Mouse (Mus musculus) kidney, adult 11 months (tissue): ENCODE measurements around the gene Arhgef10l.
"Not testable (repeated sequence)": the region's sequence is repeated elsewhere in the genome, so short reads cannot be mapped to it uniquely, and the experiment has no call there.

ENCODE experiments used
- DNase-seq: peaks from one replicate; pipeline ENCODE4 v3.0.0; 2022

Arhgef10l gene

DNA sequence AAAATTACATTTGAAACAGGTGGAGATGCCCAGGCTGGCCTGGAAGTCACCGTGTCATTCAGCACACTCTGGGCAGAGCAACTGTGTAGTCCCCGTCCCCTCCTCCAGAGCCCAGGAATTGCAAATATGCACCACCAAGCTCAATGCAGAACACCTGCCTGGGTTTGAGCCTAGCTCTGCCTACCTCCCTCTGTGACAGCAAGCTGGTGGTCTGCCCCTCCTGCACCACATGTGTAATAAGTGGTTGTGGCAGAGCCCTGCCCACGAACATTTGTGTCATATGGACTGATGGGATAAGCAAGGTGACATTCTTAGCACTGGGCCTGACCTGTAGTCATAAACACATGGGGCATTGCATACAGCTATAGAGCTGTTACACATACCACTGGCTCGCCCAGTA lies 63.8 kb downstream of the Arhgef10l start:
- DNase-seq, result no peak

DNA sequence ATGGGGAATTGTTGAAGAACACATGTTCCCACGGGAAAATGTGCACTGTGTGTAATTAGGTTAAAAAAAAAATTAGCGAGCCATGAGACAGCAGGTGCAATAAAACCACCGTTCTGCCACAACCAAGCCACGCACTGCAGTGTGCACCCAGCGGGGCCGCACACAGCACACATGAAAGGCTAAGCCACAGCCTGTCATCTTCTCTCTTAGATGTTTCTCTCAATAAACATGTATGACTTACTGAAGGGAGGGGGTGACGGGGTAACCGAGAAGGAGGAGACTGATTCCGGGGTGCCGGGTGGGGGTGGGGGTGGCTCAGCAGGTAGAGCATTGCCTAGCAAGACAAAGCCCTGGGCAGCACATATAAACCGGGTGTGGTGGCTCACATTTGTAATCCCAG lies 64.7 kb downstream of the Arhgef10l start:
- no peak for DNase-seq

DNA sequence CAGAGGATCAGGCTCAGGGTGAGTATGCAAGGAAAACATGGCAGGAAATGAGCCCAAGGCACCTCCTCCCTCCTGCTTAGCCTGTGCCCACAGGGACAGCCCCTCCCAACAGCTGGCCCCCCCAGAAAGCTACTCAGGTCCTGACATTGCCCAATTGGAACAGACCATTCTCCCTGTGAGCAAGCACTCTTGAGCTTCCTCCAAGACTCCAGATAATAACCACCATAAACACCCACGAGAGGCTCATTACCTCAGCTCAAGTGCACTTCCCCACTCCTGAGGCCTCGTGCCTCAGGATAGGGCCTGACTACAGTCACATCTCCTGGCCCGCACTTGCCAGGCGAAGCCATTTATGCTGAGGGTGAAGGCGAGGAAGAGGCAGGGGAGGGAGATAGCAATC lies 67.0 kb downstream of the Arhgef10l start:
- no peak for DNase-seq

DNA sequence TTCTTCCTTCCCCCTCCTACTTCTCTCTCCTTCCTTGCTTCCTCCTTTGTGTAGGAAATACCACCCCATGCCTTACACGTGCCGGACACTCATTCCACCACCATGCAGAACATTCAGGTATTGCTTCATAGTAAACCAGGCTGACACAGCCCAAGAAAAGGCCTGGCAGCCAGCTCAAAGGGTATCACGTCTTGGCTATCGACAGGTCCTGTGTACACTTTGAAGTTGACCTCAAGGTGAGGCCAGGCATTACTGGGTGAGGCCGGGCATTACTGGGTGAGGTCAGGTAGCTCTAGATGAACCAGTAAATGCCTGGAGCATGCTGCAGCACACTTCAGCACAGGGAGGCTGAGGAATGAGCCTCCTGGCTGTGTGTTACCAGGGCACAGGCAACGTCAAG lies 67.9 kb downstream of the Arhgef10l start:
- DNase-seq, result no peak

DNA sequence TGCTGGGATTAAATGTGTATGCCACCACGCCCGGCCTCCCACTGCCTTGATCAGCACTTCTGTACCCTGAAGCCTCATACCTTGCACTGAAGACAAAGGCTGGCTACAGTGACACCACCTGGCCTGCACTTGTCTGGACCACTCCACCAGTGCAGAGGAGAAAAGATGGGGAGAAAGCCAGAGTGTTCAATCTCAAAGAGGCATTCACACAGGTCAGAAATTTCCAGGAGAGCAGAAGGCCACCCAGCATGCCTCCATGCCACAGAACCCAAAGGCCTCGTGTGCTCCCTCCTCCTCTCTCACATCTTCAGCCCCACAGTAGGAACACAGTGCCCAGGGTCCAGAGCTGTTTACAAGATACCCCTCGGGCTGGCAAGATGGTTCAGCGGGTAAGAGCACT lies 68.4 kb downstream of the Arhgef10l start:
- no peak for DNase-seq

DNA sequence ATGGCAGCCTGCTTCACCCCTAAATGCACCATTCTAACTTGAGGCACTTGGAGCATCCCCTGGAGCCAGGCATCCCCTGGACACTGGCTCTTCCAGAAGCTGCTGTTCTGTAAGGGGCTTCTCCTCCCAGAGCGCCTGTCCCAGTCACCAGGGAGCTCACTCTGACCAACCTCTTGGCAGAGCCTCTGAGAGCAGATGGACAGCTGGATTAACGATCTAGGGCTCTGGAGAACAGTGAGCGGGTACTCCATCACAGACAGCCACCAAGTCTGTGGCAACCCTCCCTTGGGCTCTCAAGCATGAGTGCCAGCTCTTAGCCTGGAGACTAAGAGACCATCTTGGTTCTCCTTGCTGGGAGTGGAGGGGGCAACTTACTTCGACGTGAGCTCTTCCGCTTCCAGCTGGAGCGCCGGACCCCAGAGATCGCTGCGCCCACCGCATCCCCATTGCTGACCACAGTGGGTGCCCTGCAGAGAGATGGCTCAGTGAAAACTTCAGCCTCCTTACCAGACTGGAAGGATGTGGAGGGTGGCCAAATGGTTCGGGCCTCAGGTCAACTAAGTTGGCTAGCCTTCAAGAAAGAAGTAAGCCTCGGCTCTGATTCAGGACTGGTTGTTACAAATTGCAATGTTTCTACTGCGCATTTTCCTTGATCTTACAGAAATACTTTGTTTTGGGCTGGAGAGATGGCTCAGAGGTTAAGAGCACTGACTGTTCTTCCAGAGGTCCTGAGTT lies 71.9 kb downstream of the Arhgef10l start:
- no peak for DNase-seq

DNA sequence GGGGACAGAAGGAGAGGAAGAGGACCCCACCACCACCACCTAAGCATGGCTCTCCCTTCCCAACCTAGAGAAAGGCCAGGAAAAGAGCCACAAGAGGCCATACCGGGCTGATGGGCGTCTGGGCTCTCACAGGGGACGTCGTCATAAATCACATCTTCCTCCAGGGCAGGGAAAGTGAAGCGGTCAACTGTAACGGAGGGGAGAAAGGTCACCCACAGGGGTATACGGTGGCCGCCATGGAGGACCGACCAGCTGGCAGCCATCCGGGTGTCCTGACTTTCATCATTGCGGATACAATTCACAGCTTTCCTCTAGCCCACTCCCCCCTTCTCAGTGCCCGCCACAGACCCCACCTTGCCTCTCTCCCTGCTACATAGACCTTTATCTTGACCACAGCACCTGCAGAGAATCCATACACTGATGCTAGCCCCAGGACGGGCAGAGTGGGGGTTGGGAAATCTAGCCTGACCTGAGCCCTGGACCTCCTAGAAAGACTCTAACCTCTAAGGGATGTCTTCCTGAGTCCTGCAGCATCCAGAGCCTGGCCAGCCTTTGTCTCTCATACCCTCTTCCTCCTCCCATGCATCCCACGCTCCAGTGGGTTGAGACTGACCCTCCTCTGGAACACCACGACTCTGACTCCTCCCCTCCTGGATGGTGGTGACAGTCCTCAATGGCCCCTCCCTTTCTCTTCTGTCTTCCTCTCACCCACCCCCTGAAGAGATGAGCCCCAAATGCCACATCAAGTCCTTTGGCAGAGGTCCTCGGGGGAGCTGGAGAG lies 72.6 kb downstream of the Arhgef10l start:
- no peak for DNase-seq

DNA sequence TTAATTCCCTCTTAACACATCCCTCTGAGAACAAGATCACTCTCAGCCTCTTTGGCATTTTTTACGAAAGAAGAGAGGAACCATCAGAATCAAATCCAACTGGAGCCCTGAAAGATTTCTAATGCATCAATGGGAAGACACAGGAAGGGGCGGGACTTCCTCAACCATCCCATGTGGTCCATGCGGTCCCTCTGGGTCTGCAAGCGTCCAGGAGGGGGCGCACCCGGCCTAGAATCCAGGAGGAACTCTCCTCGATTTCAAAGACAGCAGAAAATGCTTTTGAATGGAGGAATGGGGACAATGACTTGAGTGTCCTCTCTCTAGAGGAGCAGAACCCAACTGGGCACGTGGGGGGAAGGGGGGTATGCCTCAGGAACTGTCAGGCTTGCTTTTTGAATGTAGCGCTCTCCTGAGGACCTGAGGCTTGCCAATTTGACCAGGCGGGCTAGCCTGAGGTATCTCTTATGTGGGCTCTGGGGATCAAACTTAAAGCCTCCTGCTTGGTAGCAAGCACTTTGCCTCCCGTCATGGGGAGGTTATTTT lies 73.5 kb downstream of the Arhgef10l start:
- peak; percentile 75 for DNase-seq

DNA sequence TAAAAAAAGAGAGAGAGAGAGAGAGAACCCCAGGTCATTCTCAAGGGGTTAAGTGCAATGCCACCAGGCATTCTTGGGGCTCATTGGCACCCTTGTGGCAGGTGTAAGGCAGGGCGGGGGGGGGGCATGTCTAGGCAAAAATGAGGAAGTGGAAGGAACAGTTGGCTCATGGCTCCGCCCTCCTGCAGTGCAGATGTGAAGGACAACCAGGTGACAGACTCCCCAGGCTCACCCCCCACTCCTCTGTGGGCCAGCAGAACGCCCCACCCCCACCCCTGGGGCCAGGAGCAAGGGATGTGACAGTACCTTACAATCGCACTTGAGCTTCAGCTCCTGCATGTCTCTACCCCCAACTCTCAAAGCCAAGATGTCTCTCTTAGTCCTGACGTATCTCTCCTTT lies 79.3 kb downstream of the Arhgef10l start:
- DNase-seq, result no peak

DNA sequence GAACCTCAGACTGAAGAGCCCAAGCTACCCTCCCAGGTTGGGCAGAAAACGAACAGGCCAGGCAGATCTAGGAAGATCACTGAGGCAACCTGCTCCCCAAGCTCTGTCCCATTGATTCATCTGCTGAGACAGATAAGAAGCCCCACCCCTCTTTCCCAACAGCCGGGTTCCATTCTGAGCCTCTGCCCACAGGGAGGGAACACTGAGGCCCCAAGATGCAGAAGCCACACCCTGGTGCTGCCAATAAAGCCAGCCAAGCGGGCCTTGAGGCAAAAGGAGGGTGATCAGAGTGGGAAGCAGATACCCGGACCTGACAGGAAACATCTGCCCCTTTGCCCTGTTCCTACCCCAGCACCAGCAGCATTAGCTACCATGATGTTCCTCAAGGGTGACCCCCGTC lies 81.6 kb downstream of the Arhgef10l start:
- DNase-seq, result no peak

DNA sequence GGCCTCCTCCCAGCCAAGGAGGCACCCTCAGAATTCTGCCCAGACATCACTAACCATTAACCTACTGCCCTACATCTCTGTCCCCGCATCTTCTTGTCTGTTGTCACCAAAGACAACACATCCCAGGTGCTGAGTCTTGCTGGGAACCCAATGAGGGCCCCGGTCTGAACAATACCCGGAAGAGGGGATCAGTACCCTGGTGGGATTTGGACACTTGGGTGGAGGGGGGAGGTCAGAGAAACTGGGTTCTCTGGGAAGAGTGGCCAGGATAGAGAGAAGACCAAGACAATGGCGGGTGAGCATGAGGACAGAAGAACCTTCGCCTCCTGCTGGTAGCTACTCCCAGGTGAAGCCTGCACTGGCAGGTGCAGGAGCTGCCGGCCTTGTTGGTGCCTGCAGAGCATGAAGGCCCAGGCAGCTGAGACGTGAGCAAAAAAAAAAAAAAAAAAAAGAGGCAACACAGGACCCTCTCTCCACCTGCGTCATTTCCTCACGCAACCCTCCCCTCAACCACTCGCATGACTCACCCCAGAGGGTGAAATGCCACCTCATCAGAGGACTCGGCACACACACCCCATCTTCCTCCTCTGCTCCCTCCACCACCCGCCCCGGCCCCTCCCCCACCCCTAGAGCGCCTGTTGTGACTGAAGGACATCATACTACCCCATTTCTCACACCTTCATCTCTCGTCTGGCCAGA lies 83.3 kb downstream of the Arhgef10l start:
- DNase-seq, result no peak

DNA sequence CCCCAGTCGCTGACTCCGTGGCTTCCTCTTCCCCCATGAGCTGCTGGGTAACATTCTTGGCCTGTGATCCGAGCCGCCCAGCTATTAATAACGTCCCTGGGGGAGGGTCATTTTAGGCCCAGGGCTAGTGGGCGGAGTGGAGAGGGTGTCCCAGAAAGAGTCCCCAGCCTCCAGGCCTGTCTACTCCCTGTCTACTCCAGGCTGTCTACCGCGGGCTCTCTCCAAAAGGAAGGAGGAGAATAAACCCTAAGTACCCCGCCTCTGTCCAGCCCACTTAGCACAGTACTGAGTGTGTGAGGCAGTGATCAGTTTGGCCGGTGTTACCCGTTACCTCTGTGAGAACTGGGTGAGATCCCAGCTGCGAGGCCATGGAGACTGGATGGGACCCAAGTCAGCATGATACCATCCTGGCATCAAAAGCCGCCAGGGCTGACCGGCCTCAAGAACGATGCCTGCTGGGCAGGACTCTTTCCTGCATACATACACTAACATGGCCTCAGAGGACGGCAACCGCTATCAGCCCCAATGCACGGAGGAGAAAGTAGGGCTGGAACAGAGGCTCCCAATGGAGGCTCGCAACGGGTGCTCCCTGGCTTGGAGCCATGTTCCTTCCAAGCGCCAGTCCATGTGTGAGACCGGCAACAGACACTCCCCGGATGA lies 84.0 kb downstream of the Arhgef10l start:
- peak; percentile 38 for DNase-seq

DNA sequence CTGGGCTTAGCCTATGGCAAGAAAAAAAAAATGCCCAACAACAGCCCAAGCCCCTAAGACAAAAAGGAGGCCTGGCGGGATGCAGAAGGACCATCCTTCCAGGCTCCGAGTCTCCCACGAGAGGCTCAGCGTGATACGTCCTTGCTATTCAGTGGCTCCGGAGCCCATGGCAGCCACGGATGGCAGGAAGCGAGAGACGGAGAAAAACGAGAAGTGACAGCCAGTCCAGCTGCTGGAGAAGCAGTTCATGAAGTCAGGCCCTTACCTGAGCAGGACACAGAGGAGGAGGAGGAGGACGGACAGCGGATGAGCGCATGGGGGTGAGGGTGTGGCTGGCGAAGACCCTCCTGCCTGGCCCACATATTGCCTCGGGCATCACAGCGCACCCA lies 84.5 kb downstream of the Arhgef10l start:
- no peak for DNase-seq

DNA sequence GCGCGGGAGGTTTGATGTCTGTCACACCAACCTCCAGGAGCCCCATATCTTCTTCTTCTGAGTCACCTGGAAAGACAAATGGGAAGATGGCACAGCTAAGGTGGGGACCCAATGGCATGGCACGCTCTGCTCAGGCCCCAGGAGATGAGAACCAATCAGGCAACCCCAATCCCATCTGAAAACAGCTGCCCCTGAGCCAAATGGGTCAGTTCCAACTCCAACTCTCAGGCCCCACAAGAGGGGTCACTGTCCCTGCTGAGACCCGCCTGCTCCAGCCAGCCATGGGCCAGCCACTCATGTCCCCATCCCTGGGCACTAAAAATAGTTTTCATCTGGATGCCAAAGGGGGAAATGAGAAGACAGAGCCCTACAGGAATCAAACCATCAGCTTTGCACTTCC lies 84.9 kb downstream of the Arhgef10l start:
- no peak for DNase-seq

DNA sequence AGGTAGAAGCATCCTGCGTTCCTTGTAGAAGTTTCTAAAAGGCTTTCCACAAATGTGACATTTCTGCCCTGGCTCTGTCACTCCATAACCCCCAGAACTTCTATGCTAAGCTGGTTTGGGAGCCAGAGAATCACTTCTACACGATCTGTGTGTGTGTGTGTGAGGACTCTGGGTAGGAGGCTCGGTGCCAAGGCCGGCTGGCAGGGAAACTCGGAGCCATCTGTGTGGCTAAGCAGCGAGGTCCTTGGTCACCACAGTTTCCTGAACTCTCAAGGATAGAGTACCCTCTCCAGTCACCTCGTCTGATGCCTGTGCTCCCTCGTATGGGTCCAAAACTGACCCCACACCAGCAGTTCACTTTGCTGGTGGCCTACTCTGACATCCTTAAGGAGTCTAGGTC lies 86.2 kb downstream of the Arhgef10l start:
- DNase-seq, result no peak

DNA sequence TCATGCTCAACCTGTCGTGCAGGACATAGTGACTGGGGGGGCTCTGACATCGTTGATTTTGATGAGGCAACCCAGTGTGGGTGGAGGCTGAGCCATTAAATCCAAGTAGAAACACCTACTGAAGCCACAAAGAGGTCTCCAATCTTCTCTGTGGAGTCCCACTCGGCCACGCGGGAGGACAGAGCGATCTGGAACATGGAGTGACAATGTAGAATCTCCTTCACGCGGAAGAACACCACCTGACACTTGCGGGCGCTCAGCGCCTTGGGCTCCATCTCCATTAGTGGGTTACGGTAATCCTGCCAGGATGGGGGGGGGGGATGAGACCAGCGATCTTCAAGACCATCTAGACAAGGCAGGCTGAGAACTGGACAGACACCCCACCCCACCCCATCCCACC lies 86.7 kb downstream of the Arhgef10l start:
- no peak for DNase-seq

DNA sequence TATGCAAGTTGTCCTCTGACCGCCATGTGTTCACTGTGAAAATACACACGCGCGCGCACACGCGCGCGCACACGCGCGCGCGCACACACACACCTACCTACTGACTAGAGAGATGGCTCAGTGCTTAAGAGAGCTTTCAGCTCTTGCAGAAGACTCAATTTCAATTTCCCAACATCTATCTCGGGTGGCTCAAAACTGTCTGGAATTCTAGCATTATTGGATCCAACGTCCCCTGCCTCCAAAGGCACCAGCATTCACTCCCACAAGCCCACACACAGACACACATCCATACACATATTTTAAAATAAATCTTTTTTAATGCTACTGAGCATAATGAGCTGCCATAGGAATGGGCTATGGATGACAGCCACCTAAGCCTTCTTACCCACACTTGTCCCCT lies 89.2 kb downstream of the Arhgef10l start:
- DNase-seq, result no peak

DNA sequence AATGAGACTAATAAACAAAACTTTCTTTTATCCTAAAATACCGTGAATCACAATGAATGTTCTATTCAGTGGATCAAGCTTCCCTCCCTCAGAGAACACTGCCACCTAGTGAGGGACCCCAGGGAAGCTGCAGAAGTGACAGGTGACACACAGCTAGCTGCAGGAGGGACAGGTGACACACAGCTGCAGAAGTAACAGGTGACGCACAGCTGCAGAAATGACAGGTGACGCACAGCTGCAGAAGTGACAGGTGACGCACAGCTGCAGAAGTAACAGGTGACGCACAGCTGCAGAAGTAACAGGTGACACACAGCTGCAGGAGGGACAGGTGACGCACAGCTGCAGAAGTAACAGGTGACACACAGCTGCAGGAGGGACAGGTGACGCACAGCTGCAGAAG lies 90.9 kb downstream of the Arhgef10l start:
- not testable (repeated sequence) for DNase-seq

DNA sequence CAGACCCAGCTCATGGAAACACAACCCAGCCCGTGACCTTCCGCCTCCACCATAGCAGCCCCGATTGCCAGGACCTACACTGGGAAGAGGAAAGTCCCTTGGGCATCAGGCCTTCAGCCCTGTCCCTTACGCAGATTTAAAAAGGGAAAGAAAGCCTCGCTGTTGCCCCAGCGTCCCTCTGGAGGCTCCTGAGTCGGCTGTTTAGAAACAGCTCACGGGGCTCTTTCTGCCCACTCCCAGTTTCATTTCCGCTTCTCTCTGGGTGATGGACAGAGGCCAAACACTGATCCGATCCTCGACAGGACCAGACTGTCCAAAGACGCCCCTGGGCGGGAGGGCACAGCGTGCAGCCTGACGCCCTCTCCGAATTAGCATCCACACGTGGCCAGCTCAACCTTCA lies 93.4 kb downstream of the Arhgef10l start:
- DNase-seq, result no peak

DNA sequence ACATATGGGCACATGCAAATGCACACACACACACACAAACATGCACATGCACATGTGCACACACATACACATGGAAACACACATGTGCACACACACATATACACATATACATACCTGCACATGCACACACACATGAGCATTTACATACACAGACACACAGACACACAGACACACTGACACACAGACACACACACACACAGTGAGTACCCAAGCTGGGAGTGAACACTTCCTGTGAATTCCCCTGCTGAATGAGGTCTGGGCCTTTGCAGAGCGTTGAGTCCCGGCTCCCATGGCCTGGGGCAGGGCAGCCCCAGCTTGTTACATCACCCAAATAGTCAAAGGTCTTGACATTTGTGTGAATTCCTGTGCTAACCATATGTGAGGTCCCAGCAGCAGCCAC lies 96.4 kb downstream of the Arhgef10l start:
- DNase-seq, result no peak

DNA sequence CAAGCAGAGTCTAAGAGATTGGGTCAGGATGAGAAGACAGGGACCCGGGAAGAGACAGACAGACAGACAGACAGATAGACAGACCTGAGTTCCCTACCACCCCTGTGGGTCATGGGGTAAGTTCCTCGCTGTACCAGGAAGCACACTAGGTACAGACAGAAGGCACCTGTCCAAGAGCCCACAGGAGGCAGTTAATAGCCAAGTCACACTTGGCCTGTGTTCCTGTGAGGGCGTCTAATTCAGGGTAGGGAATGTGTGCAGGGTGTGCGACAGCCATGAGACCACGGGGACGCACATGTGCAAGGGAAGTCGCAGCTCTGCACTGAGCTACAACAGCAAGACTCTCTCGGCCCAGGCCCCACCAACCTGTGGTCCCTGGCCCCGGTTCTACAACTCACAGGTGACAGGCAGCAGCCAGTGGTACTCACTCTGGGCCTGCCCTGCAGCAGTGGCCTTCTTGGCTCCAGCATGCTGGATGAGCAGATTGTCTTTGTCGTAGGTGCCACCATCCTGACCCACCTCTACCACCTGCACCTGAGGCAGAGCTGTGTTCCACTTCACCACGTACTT lies 97.8 kb downstream of the Arhgef10l start:
- no peak for DNase-seq

DNA sequence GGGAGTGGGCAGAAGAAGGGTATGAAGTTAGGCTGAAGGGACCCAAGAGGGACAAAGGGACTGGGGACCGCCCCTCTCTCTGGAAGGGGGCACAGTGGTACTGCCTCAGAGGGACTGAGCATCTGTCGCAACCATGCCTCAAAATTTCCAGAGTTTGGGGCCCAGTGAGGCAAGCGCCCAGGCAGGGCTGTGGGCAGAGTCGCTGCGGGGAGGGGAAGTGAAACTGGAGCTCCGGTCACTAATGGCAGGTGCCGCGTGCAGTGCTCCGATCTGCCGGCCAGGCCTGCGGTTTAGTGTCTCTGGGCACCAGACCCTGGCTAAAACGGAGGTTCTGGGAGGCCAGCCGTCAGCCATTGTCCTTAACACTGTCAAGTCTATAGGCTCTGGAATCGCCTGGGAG lies 99.0 kb downstream of the Arhgef10l start:
- no peak for DNase-seq

DNA sequence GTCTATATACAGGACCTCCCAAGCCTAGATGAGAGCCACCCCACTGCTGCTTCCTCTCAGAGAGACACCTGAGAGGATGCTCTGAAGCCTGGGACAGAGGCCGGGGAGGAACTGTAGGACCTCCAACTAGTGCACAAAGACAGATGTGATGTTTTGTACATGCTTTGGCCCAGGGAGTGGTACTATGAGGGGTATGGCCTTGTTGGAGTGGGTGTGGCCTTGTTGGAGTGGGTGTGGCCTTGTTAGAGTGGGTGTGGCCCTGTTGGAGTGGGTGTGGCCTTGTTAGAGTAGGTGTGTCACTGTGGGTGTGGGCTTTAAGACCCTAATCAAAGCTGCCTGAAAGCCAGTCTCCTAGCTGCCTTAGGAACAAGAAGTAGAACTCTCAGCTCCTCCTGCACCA lies 101.4 kb downstream of the Arhgef10l start:
- not testable (repeated sequence) for DNase-seq
